Mouse (Mus musculus): ENCODE measurements at regions not wholly inside any gene's neighbourhood (a gene's known extent, or its start where the extent isn't known, plus 50 kb on each side); places are given as distances from the start of the nearest gene placed in this dataset.
"Not testable (repeated sequence)": the region's sequence is repeated elsewhere in the genome, so short reads cannot be mapped to it uniquely, and the experiment has no call there.

GRCm38 (mm10) chr13:111309848-111310692 is 55.3 kb downstream of the Actbl2 start:
- DNase-seq, result peak; percentile 36

- no peak for DNase-seq
Measured at GRCm38 (mm10) chr13:111310693-111311045, 55.9 kb downstream of the Actbl2 start.

- DNase-seq, result not testable (repeated sequence)
Measured at GRCm38 (mm10) chr13:111313506-111313905, 58.7 kb downstream of the Actbl2 start.

GRCm38 (mm10) chr13:111317876-111318275 is 63.1 kb downstream of the Actbl2 start:
- DNase-seq, result not testable (repeated sequence)

GRCm38 (mm10) chr13:111323206-111323605 is 68.4 kb downstream of the Actbl2 start:
- no peak for DNase-seq

GRCm38 (mm10) chr13:111326096-111326665 is 71.4 kb downstream of the Actbl2 start:
- DNase-seq, result no peak

- DNase-seq, result no peak
Measured at GRCm38 (mm10) chr13:111333035-111333434, 78.2 kb downstream of the Actbl2 start.

- no peak for DNase-seq
Measured at GRCm38 (mm10) chr13:111333851-111334250, 79.0 kb downstream of the Actbl2 start.

- DNase-seq, result no peak
Measured at GRCm38 (mm10) chr13:111334258-111335052, 79.6 kb downstream of the Actbl2 start.

GRCm38 (mm10) chr13:111344981-111345380 is 90.2 kb downstream of the Actbl2 start:
- no peak for DNase-seq

GRCm38 (mm10) chr13:111345486-111346440 is 91.0 kb downstream of the Actbl2 start:
- DNase-seq, result no peak

- peak; percentile 10 for DNase-seq
Measured at GRCm38 (mm10) chr13:111356520-111357456, 102.0 kb downstream of the Actbl2 start.

GRCm38 (mm10) chr13:111361456-111361855 is 106.6 kb downstream of the Actbl2 start:
- DNase-seq, result no peak

GRCm38 (mm10) chr13:111363176-111363739 is 108.4 kb downstream of the Actbl2 start:
- DNase-seq, result no peak

- no peak for DNase-seq
Measured at GRCm38 (mm10) chr13:111366871-111367270, 112.1 kb downstream of the Actbl2 start.

GRCm38 (mm10) chr13:111367620-111368019 is 112.8 kb downstream of the Actbl2 start:
- no peak for DNase-seq

GRCm38 (mm10) chr13:111369916-111370315 is 115.1 kb downstream of the Actbl2 start:
- DNase-seq, result no peak

GRCm38 (mm10) chr13:111373281-111373680 is 116.6 kb downstream of the Gpbp1 start:
- DNase-seq, result no peak

GRCm38 (mm10) chr13:111373801-111374200 is 116.1 kb downstream of the Gpbp1 start:
- DNase-seq, result no peak

Data from right cerebral cortex, postnatal 25 days (tissue).